Mouse (Mus musculus): Measurements from ENCODE around the gene Fgr. TPM values are rescaled to one million over a fixed set of nuclear protein-coding genes. Genes with fewer than 3 reads are reported as not detected.

Gene Fgr
- polyA plus RNA-seq, 1 experiment from 2014 or later: 0.15 TPM

DNA sequence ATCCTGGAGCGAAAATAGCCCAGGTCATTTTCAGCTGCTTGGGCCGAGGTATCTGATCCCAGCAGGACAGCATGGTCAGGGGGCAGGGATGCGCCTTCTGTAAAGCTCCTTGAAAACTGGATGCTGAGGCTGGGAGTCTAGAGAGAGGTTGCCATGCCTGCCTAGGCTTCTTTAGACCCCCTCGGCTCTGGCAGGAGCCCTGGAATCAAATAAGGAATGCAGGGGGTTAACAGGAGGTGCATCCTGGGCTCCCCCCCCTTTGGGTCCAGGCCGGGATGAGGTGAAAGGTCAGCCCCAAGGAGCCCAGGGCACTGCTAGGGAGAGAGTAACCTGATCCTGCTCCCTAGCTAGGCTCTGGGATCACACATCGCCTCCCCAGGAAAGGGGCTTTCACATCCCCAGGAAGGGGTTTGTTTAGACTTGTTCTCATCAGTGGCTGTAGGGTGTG is 70.8 kb downstream of the Fgr start:
- Histone ChIP-seq H3K9ac (ENCODE audit: low read length) (no peak overlapping the region), H3K27ac (replicated peaks) (peak overlapping the region; percentile 24; the same call in 1 of the 2 replicates), H3K4me3 (ENCODE audit: low read depth, low read length) (no peak overlapping the region), H3K27me3 (ENCODE audit: control insufficient read depth, insufficient read depth, low read length) (no peaks in the 10 kb centered on the region), H3K9me3 (ENCODE audit: control insufficient read depth, low read length) (no peaks in the 10 kb centered on the region), H3K36me3 (ENCODE audit: control insufficient read depth, insufficient read depth, low read length) (no peaks in the 10 kb centered on the region), H3K4me2 (replicated peaks; ENCODE audit: low read depth) (no peak overlapping the region), H3K4me1 (replicated peaks; ENCODE audit: control insufficient read depth, insufficient read depth) (peaks cover 38% of the 10 kb centered on the region)
- TF ChIP-seq CTCF (IDR thresholded peaks at IDR 0.05; ENCODE audit: low read depth): no peak
- TF ChIP-seq EP300 (optimal IDR thresholded peaks at IDR 0.05): no peak
- DNase-seq (ENCODE audit: low spot score) (no peak), ATAC-seq (ENCODE audit: low FRiP score, low TSS enrichment) (no peak)
- 48% methylated on average over 6 of the region's 6 CpGs for WGBS

DNA sequence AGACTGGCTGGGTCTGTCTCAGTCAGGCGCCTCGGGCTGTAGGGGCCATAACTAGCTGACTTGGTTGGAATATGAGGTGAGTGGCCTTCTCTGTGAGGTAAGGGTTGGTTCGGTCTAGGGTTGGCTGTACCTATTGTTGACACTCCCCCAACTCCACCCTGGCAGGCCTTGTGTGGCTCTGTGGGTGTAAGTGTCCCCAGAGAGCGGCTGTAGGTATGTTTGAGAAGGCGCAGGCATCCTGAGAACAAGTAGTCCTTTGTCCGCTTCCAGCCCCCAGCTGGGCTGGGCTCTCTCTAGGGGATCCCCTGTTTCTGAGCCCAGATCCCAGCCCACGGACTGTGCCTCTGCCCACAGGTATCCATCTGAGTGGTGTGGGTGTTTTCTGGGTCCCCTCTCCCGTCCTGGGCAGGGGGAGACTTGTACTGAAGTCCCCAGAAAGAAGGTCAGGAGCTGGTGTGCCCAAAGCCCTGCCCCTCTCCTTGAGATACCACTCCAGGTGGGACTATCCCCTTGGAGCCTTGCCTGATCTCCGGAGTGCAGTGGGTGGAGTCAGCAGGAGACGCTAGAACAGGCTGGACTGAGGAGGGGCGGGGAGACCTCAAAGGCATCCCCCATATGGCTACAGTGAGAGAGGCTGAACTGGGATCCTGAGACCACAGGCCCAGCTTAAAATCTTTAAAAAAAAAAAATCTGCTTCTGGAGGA is 72.0 kb downstream of the Fgr start:
- H3K9me3 ChIP-seq (ENCODE audit: control insufficient read depth, low read length): no peaks in the 10 kb centered on the region
- TF ChIP-seq EP300 (optimal IDR thresholded peaks at IDR 0.05): no peak
- TF ChIP-seq CTCF (IDR thresholded peaks at IDR 0.05; ENCODE audit: low read depth): no peak
- peak overlapping the region; percentile 45 for H3K27ac ChIP-seq (replicated peaks)
- H3K4me3 ChIP-seq (ENCODE audit: low read depth, low read length): no peak overlapping the region
- H3K36me3 ChIP-seq (ENCODE audit: control insufficient read depth, insufficient read depth, low read length): no peaks in the 10 kb centered on the region
- no peaks in the 10 kb centered on the region for H3K27me3 ChIP-seq (ENCODE audit: control insufficient read depth, insufficient read depth, low read length)
- ATAC-seq (ENCODE audit: low FRiP score, low TSS enrichment): peak; percentile 15; the same call in 1 of the 2 replicates
- 35% methylated on average over 11 of the region's 11 CpGs for WGBS
- no peak overlapping the region for H3K9ac ChIP-seq (ENCODE audit: low read length)
- no peak overlapping the region for H3K4me2 ChIP-seq (replicated peaks; ENCODE audit: low read depth)
- DNase-seq (ENCODE audit: low spot score): peak; percentile 62
- peaks cover 48% of the 10 kb centered on the region for H3K4me1 ChIP-seq (replicated peaks; ENCODE audit: control insufficient read depth, insufficient read depth)

DNA sequence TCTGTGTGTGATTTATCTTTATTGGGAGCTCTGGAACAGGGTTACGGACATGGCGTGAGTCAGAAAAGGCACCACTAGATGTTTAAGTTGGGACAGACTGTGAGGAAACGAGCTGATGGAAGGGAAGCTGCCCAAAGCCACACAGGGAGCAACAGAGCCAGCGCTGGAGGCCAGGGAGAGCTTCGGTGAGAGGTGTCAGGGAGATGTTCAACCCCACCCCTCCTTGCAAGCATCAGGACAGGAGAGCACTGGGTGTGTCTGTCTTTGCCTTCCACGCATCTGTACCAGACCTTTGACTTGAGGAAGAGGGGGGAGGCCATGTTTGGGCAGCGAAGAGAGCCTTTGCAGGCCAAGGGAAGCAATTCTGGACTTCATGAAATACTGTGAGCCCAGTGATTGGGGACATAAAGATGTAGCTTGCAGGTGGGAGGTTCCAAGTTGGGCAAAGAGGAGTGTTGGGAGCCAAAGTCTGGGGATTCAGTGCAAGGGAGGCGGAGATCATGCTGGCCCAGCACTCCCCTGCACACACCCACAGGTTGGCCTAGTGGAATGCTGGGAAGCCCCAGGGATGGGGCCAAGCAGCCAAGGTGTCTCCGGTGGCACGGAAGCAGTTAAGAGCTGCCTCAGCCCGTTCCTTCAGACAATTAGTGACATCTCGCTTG is 72.9 kb downstream of the Fgr start:
- Histone ChIP-seq H3K4me2 (replicated peaks; ENCODE audit: low read depth) (no peak overlapping the region), H3K36me3 (ENCODE audit: control insufficient read depth, insufficient read depth, low read length) (no peaks in the 10 kb centered on the region), H3K27ac (replicated peaks) (no peak overlapping the region; the same call in 1 of the 2 replicates), H3K9me3 (ENCODE audit: control insufficient read depth, low read length) (no peaks in the 10 kb centered on the region), H3K9ac (ENCODE audit: low read length) (peak overlapping the region; percentile 18; the same call in 1 of the 2 replicates), H3K4me3 (ENCODE audit: low read depth, low read length) (no peak overlapping the region), H3K4me1 (replicated peaks; ENCODE audit: control insufficient read depth, insufficient read depth) (peaks cover 46% of the 10 kb centered on the region), H3K27me3 (ENCODE audit: control insufficient read depth, insufficient read depth, low read length) (no peaks in the 10 kb centered on the region)
- 29% methylated on average over 11 of the region's 12 CpGs for WGBS
- TF ChIP-seq EP300 (optimal IDR thresholded peaks at IDR 0.05) (no peak), CTCF (IDR thresholded peaks at IDR 0.05; ENCODE audit: low read depth) (no peak)
- DNase-seq (ENCODE audit: low spot score) (no peak), ATAC-seq (ENCODE audit: low FRiP score, low TSS enrichment) (no peak)

DNA sequence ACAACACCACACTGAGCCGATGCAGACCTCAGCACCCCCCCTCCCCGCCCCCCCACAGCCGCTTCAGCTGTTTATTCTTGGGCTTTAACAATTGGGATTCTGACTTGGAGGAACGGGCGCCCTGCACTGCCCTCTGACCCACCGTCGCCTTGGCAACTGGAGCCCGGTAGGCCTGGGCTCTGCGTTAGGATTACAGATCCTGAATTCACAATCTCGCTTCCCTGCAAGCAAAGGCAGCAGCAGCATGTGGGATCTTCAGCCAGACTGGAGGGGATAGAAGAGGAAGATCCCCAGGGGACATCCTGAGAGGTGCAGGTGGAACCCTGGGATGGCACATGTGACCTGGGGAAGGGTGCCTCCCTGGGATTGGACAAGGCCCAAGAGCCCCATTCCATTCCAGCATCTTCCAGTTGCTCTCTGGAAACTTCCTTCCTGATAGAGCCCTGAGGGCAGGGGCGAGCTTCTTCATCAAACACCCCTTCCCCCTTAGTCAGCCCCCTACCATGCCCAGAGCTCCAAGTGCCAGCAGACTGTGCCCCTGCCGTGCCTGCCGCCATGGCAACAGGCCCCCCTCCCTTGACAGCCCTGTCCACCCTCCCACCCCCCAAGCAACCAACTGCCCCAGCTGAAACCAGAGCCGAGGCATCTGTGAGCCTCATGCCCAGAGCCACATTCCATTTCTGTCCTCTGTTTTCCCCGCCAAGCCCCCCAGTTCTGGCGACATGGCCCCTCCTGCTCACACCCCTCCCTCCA is 73.6 kb downstream of the Fgr start:
- 33% methylated on average over 16 of the region's 16 CpGs for WGBS
- H3K27ac ChIP-seq (replicated peaks): no peak overlapping the region; the same call in 1 of the 2 replicates
- H3K4me1 ChIP-seq (replicated peaks; ENCODE audit: control insufficient read depth, insufficient read depth): peaks cover 48% of the 10 kb centered on the region
- ATAC-seq (ENCODE audit: low FRiP score, low TSS enrichment): no peak
- H3K9me3 ChIP-seq (ENCODE audit: control insufficient read depth, low read length): no peaks in the 10 kb centered on the region
- H3K36me3 ChIP-seq (ENCODE audit: control insufficient read depth, insufficient read depth, low read length): no peaks in the 10 kb centered on the region
- H3K27me3 ChIP-seq (ENCODE audit: control insufficient read depth, insufficient read depth, low read length): no peaks in the 10 kb centered on the region
- no peak overlapping the region for H3K4me2 ChIP-seq (replicated peaks; ENCODE audit: low read depth)
- no peak overlapping the region for H3K4me3 ChIP-seq (ENCODE audit: low read depth, low read length)
- TF ChIP-seq CTCF (IDR thresholded peaks at IDR 0.05; ENCODE audit: low read depth) (no peak), EP300 (optimal IDR thresholded peaks at IDR 0.05) (no peak)
- peak overlapping the region; percentile 18; the same call in 1 of the 2 replicates for H3K9ac ChIP-seq (ENCODE audit: low read length)
- DNase-seq (ENCODE audit: low spot score): no peak

DNA sequence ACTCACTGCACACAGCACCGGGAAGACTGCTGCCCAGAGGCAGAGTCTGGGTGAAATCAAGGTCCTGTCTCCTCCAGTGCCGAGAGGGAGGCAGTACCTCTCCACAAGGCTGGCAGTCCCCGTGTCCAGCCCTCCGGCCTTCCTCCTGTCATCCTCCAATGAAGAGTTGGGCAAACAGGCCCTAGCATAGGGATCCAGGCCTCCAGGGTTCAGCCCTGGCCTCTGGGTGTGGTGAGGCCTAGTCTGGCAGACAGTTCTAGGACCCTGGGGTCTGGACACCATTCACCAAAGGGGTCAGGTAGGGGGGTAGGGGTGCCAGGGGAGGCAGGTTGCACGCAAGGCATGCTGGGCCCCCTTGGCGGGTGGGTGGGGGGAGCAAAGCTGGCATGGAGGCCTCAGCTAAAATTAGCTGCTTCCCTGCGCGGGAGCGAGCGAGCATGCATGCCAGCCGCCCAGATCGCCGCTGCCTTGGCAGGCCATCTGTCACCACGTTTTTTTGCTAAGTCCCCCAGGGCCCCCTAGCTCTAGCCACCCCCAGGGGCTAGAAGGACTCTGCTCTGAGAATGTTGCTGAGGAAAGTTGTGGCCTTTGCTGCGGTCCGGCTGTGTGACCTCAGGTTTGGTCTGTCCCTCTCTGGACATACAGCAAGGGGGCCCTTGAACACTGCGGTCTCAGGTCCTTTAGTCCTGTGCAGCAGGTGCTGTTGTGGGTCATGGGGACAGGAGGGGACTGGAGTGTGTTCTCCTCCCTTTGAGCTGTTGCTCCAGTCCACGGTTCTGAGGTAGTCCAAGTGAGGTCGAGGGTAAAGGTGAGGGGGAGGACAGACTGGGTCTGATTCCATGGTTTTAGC is 75.4 kb downstream of the Fgr start:
- Histone ChIP-seq H3K9me3 (ENCODE audit: control insufficient read depth, low read length) (no peaks in the 10 kb centered on the region), H3K4me1 (replicated peaks; ENCODE audit: control insufficient read depth, insufficient read depth) (peaks cover 39% of the 10 kb centered on the region), H3K27ac (replicated peaks) (peak overlapping the region; percentile 56), H3K4me2 (replicated peaks; ENCODE audit: low read depth) (no peak overlapping the region), H3K36me3 (ENCODE audit: control insufficient read depth, insufficient read depth, low read length) (no peaks in the 10 kb centered on the region), H3K4me3 (ENCODE audit: low read depth, low read length) (no peak overlapping the region), H3K9ac (ENCODE audit: low read length) (peak overlapping the region; percentile 8; the same call in 1 of the 2 replicates), H3K27me3 (ENCODE audit: control insufficient read depth, insufficient read depth, low read length) (no peaks in the 10 kb centered on the region)
- TF ChIP-seq CTCF (IDR thresholded peaks at IDR 0.05; ENCODE audit: low read depth): no peak
- TF ChIP-seq EP300 (optimal IDR thresholded peaks at IDR 0.05): no peak
- ATAC-seq (ENCODE audit: low FRiP score, low TSS enrichment): no peak
- no peak for DNase-seq (ENCODE audit: low spot score)
- 58% methylated on average over 19 of the region's 19 CpGs for WGBS
